Mouse (Mus musculus) frontal cortex, postnatal 10 days (tissue): Measurements from ENCODE around the gene Erv3.

Source experiments
- DNase-seq, 2 experiments: peaks; one replicate each; pipeline ENCODE4 v3.0.0; 2022; ENCODE audit warnings: low spot score in 2 of 2, mixed read lengths in 1 of 2

Erv3 gene

GRCm38 (mm10) chr2:131823931-131824330 lies 35.6 kb downstream of the Erv3 start:
- DNase-seq, result no peak

- DNase-seq, result no peak
Observed at GRCm38 (mm10) chr2:131822492-131822891, 37.1 kb downstream of the Erv3 start.

- no peak for DNase-seq
Observed at GRCm38 (mm10) chr2:131821708-131821990, 37.9 kb downstream of the Erv3 start.

DNA sequence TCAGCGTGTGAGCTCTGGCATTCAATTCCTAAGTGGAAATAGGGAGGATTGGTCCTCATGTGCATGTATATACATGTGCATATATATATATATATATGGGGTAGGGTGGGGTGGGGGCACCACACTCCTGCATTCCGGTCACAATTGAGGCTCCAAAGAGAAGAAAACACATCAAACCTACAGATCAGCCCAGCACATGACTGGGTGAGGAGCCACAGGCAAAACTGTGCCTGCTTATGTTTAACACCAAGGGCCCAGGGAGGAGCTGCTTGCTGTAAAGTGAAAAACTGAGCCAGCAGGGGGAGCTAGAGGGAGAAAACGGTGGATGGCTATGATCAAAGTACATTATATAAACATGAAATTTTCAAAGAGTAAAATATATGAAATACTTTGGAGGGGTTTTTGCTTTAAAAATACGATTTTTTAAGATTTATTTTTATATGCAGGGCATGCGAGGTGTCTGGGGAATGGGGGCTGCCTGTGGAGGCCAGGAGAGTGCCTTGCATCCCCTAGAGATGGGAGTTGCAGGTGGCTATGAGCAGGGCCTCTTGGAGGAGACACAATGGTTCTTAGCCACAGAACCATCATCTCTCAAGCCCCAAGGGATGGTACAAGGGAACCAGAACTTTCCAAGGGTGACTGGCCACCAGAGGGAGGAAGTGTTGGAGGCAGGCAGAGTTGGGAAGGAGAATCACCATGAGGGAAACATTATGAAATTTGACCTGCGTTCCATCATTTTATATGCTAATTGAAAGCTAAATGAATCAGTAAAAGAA lies 38.4 kb downstream of the Erv3 start:
- DNase-seq, result peak; percentile 52 to 80

GRCm38 (mm10) chr2:131820088-131820675 lies 39.4 kb downstream of the Erv3 start:
- DNase-seq, result peak; percentile 50 to 83

DNA sequence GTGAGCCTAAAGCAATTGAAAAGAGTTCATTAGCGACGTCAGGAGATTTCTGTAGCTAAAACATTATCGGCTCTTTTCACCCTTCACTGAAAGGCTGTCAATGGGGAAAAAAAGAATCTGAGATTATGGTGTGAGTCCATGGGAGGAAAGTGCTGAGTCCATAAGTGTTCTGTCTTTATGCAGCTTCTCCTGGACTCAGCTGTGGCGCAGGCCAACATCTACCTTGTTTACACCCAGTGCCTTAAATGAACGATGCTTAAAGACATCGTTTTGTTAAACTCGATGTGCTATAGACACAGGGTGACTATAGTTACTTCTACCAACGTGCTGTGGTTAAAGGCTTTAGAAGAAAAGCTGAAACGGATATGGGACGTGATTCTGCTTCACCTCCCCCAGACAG lies 45.2 kb downstream of the Erv3 start:
- no peak for DNase-seq

DNA sequence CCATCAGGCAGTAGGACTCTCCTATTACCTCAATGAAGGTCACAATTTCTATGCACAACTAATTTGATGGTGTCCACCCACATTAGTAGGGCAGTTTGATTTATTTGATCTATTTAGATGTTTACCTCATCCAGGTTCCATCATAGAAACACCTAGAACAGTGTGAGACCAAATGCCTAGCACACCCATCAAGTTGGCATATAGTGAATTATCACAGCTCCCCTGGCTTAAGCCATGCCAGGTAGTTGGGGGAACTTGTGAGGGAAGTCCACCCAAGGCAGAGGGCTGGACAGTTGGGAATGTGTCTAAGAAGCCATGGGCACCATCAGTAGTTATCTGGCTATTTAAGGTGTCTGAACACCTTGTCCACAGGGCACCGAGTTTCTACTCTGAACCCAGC lies 46.1 kb downstream of the Erv3 start:
- DNase-seq, result no peak

- peak in 1 of 2 experiments; percentile 69 for DNase-seq
Observed at GRCm38 (mm10) chr2:131812480-131813137, 46.9 kb downstream of the Erv3 start.

- no peak for DNase-seq
Observed at GRCm38 (mm10) chr2:131811607-131812006, 47.9 kb downstream of the Erv3 start.

GRCm38 (mm10) chr2:131808856-131809255 lies 50.7 kb downstream of the Erv3 start:
- no peak for DNase-seq

DNA sequence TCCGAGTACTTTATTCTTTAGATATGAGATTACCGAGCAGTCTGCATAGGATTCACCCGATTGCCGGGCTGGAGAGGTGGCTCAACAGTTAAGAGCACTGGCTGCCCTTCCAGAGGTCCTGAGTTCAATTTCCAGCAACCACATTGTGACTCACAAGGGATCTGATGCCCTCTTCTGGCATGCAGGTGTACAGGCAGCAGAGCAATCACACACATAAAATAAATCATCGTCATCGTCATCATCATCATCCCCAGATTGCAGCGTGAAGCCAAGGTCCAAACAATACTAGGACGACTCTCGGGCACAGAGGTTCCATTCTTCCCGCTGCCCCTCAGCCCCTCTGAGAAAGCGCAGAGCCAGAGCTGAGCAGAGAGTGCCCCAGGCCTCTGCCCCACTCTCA lies 51.9 kb downstream of the Erv3 start:
- DNase-seq, result no peak

- DNase-seq, result no peak
Observed at GRCm38 (mm10) chr2:131806863-131807262, 52.7 kb downstream of the Erv3 start.

GRCm38 (mm10) chr2:131805306-131805705 lies 54.2 kb downstream of the Erv3 start:
- no peak for DNase-seq

DNA sequence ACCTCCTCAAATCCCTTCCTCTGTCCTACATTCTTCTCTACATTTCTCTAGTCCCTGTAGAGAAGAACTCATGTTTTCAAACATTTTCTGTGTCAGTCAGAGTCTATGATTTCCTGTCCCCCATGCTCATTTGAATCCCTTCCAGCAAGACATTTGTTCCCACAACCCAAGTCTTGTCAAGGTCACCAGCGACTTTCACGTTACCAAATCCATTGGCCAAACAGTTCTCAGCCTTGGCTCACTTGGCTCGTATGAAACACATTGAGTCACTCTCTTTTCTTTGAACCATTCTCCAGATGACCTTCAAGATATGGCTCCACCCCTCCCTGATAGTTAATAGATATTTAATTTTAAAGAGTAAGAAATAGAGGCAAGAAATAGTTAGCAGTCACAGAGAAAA lies 55.7 kb downstream of the Erv3 start:
- no peak for DNase-seq
